Mouse (Mus musculus): ENCODE measurements at regions not wholly inside any gene's neighbourhood (a gene's known extent, or its start where the extent isn't known, plus 50 kb on each side); places are given as distances from the start of the nearest gene placed in this dataset.

DNA sequence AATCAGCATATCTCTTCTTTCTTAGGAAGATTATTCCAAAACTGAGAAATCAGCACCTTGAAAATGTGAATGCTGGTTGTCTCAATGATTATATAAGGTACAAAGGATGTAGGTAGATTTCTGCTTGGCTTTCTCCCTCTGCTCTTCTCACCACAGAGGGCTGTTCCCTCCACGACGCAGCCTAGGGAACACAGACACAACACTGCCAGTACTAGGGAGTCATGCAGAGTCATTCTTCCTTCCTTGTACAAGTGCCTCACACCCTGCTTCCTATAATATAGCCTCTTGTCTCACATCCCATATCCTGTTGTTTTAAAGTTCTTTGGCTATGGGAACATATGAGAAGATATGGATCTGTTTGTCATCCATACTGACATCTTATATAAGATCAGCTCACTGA, 265.1 kb downstream of the 4930544G11Rik start:
- H3K4me3 ChIP-seq (ENCODE audit: insufficient read depth, low read length) = no peak overlapping the region
- TF ChIP-seq POLR2A (IDR thresholded peaks at IDR 0.05; ENCODE audit: extremely low read depth, insufficient read depth, low read length) = no peak
- no peak for TF ChIP-seq CTCF (IDR thresholded peaks at IDR 0.05; ENCODE audit: extremely low read depth, insufficient read depth, low read length)
- no peak overlapping the region for H3K27ac ChIP-seq (ENCODE audit: insufficient read depth, low read length)
- H3K4me1 ChIP-seq (ENCODE audit: control insufficient read depth, insufficient read depth, low read length) = no peaks in the 10 kb centered on the region

DNA sequence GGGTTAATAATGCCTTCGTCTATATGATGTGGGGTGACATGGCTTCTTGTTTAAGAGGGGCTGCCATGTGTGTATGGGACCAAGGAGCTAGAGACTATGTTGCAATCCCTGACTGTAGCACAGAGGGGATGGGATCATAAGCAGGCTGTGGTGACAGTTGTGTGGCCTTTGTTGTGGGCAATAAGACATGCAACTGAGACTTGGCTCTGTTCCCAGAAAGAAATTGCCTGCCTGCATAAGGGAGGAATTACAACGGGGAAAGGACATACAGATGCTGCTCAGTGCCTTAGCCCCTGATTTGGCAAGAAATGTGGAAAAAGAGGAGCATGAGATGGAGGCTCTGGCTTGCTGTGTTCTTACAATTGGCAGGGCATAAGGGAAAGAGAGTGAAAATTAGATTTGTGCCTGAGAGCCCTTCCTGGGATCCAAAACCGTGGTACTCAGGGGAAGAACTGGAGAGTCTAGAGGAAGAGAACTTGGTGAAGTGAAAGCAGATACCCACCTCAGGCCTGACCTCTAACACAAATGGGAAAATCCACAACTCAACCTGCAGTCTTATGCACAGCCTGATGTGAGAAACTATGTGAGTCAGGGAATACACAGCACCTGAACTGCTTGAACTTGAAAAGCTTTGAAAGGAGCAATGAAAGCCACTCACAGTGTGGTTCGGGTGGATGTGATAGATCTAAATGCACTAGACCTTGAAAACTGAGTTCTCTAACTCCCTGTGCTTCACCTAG, 271.9 kb downstream of the 4930544G11Rik start:
- H3K4me3 ChIP-seq (ENCODE audit: insufficient read depth, low read length) = no peak overlapping the region
- no peak overlapping the region for H3K27ac ChIP-seq (ENCODE audit: insufficient read depth, low read length)

DNA sequence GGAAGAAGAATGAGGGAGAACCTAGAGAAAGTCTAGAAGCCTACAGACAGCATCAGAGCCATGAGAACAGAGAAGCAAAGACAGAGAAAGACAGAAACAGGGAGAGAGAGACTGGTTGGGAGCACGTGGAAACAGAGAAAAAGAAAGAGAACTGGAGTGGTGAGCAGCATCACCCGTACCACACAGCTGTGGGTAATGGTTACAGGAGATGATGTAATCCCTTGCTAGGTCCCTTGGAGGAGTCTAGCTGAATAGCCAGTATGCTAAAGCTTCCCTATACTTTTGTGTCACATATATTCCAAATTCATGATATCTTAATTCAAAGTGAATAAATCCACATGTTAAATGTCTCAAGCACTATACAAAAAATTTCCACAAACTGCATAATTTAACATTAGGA, 284.0 kb downstream of the 4930544G11Rik start:
- Histone ChIP-seq H3K4me3 (ENCODE audit: insufficient read depth, low read length) (no peak overlapping the region), H3K27ac (ENCODE audit: insufficient read depth, low read length) (no peak overlapping the region), H3K4me1 (ENCODE audit: control insufficient read depth, insufficient read depth, low read length) (no peaks in the 10 kb centered on the region)
- TF ChIP-seq POLR2A (IDR thresholded peaks at IDR 0.05; ENCODE audit: extremely low read depth, insufficient read depth, low read length) = no peak

More for the DNA sequence above, 271.9 kb downstream of the 4930544G11Rik start:
- no peak for TF ChIP-seq CTCF (IDR thresholded peaks at IDR 0.05; ENCODE audit: extremely low read depth, insufficient read depth, low read length)
- no peak for TF ChIP-seq POLR2A (IDR thresholded peaks at IDR 0.05; ENCODE audit: extremely low read depth, insufficient read depth, low read length)
- no peaks in the 10 kb centered on the region for H3K4me1 ChIP-seq (ENCODE audit: control insufficient read depth, insufficient read depth, low read length)

DNA sequence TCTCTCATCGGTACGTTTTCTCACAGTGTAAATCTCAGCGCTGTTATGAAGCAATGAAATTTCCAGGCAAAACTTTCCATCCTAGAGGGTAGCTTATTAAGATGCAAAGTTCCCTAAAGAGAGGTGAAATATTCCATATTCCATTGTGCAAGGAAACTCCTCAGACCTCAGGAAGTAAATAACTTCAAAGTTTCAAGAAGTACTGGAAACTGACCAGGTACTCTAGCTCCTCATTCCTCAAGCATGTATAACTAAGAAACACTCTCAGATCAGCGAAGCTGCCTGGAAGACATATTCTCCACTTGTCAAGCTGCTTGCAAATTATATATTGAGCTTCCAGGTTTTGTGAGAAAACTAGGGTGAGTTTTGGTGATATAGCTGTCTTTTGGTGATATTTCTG, 279.8 kb upstream of the Mad2l1 start:
- Histone ChIP-seq H3K4me3 (ENCODE audit: insufficient read depth, low read length) (no peak overlapping the region), H3K4me1 (ENCODE audit: control insufficient read depth, insufficient read depth, low read length) (no peaks in the 10 kb centered on the region), H3K27ac (ENCODE audit: insufficient read depth, low read length) (no peak overlapping the region)
- TF ChIP-seq POLR2A (IDR thresholded peaks at IDR 0.05; ENCODE audit: extremely low read depth, insufficient read depth, low read length) = no peak
- no peak for TF ChIP-seq CTCF (IDR thresholded peaks at IDR 0.05; ENCODE audit: extremely low read depth, insufficient read depth, low read length)

- H3K4me3 ChIP-seq (ENCODE audit: insufficient read depth, low read length) = no peak overlapping the region
- H3K27ac ChIP-seq (ENCODE audit: insufficient read depth, low read length) = no peak overlapping the region
- H3K4me1 ChIP-seq (ENCODE audit: control insufficient read depth, insufficient read depth, low read length) = no peaks in the 10 kb centered on the region
- TF ChIP-seq CTCF (IDR thresholded peaks at IDR 0.05; ENCODE audit: extremely low read depth, insufficient read depth, low read length) (no peak), POLR2A (IDR thresholded peaks at IDR 0.05; ENCODE audit: extremely low read depth, insufficient read depth, low read length) (no peak)
These were observed 271.8 kb upstream of the Mad2l1 start for GRCm38 (mm10) chr6:66263429-66263828.

DNA sequence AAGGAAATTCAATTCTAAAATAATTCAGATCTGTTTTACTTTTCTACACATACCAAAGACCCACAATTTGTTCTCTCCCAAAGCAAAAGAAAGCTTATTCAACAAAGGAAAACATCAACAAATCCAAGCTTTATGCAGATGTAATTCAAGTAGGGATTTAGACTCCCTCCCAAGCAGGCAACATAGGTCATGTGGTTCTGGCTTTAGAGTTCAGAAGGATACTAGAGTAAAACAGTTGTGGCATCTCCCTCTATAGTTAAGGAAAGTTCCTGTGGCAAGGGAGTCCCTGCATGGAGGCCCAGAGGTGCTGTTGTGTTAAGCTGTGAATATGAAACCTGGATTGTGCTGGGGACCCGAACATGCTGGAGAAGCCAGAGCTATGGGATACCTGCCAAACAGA, 271.3 kb upstream of the Mad2l1 start:
- H3K4me1 ChIP-seq (ENCODE audit: control insufficient read depth, insufficient read depth, low read length) = no peaks in the 10 kb centered on the region
- no peak for TF ChIP-seq CTCF (IDR thresholded peaks at IDR 0.05; ENCODE audit: extremely low read depth, insufficient read depth, low read length)
- no peak for TF ChIP-seq POLR2A (IDR thresholded peaks at IDR 0.05; ENCODE audit: extremely low read depth, insufficient read depth, low read length)
- H3K27ac ChIP-seq (ENCODE audit: insufficient read depth, low read length) = no peak overlapping the region
- no peak overlapping the region for H3K4me3 ChIP-seq (ENCODE audit: insufficient read depth, low read length)

- H3K4me3 ChIP-seq (ENCODE audit: insufficient read depth, low read length) = no peak overlapping the region
- H3K27ac ChIP-seq (ENCODE audit: insufficient read depth, low read length) = no peak overlapping the region
- H3K4me1 ChIP-seq (ENCODE audit: control insufficient read depth, insufficient read depth, low read length) = no peaks in the 10 kb centered on the region
- no peak for TF ChIP-seq POLR2A (IDR thresholded peaks at IDR 0.05; ENCODE audit: extremely low read depth, insufficient read depth, low read length)
- no peak for TF ChIP-seq CTCF (IDR thresholded peaks at IDR 0.05; ENCODE audit: extremely low read depth, insufficient read depth, low read length)
These were observed 266.8 kb upstream of the Mad2l1 start for GRCm38 (mm10) chr6:66268427-66268826.

GRCm38 (mm10) chr6:66271414-66272206, 263.6 kb upstream of the Mad2l1 start:
- no peaks in the 10 kb centered on the region for H3K4me1 ChIP-seq (ENCODE audit: control insufficient read depth, insufficient read depth, low read length)
- no peak overlapping the region for H3K4me3 ChIP-seq (ENCODE audit: insufficient read depth, low read length)
- TF ChIP-seq POLR2A (IDR thresholded peaks at IDR 0.05; ENCODE audit: extremely low read depth, insufficient read depth, low read length) = no peak
- TF ChIP-seq CTCF (IDR thresholded peaks at IDR 0.05; ENCODE audit: extremely low read depth, insufficient read depth, low read length) = no peak
- H3K27ac ChIP-seq (ENCODE audit: insufficient read depth, low read length) = no peak overlapping the region

DNA sequence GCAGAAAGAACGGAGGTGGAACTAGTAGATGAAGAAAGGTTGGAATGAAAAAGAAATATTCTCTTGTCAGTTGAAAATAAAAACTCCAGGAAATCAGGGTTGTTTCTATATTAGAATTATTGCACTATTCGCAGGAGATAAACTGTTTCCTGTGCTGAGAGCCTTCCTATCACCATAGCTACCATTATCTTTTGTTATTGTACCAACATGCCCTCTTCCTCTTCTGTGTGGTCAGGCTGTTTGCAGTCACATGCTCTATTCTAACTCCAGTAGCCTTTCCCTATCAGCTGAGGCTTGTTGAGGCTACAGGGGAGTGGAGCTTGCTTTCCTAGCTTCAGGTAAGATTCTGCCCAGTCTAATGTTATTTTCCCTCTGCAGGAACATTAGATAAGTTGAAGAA, 263.0 kb upstream of the Mad2l1 start:
- no peak for TF ChIP-seq POLR2A (IDR thresholded peaks at IDR 0.05; ENCODE audit: extremely low read depth, insufficient read depth, low read length)
- no peak for TF ChIP-seq CTCF (IDR thresholded peaks at IDR 0.05; ENCODE audit: extremely low read depth, insufficient read depth, low read length)
- H3K4me3 ChIP-seq (ENCODE audit: insufficient read depth, low read length) = no peak overlapping the region
- no peaks in the 10 kb centered on the region for H3K4me1 ChIP-seq (ENCODE audit: control insufficient read depth, insufficient read depth, low read length)
- no peak overlapping the region for H3K27ac ChIP-seq (ENCODE audit: insufficient read depth, low read length)

GRCm38 (mm10) chr6:66274737-66275136, 260.5 kb upstream of the Mad2l1 start:
- Histone ChIP-seq H3K4me1 (ENCODE audit: control insufficient read depth, insufficient read depth, low read length) (no peaks in the 10 kb centered on the region), H3K4me3 (ENCODE audit: insufficient read depth, low read length) (no peak overlapping the region), H3K27ac (ENCODE audit: insufficient read depth, low read length) (no peak overlapping the region)
- no peak for TF ChIP-seq POLR2A (IDR thresholded peaks at IDR 0.05; ENCODE audit: extremely low read depth, insufficient read depth, low read length)
- TF ChIP-seq CTCF (IDR thresholded peaks at IDR 0.05; ENCODE audit: extremely low read depth, insufficient read depth, low read length) = no peak

All from cortical plate, adult 2 months (tissue).